Comparison of ENCODE assay signal across 11 mouse cellular contexts in the genomic region with DNA sequence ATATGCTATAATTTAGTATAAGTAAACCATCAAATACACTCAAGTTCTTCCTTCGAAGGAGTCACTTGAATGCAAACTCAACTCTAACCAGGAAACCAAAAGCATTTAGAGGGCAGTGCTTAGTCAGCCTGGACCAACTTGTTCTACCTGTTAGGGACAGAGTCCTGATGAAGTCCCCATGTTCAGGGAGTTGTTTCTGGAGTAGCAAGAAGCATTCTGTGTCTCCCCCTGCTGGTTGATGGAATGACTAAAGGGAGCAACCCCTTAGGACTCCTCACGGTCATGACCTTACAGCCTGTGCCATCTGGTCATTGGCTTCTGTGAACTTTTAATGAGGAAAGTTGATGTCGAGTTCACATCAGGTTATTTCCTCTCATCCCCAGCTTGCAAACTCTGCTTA.
DNase-seq lines count a peak whose midpoint lies in the region; ATAC-seq and TF ChIP-seq lines count a peak whose summit lies in the region.
"Had no signal": no experiment of that assay in that cellular context is flagged by ENCODE, and none has a peak within 500 bp of the region (broad histone marks: within the 10 kb centered on the region; RNA-seq: fewer than 3 reads in every experiment).

No protein-coding gene starts in this region.

- 33% methylated on average over 3 of the region's 3 CpGs for WGBS in lung, embryonic 14.5 days
- WGBS in lung, adult 2 months = 26% methylated on average over 3 of the region's 3 CpGs
- 25% methylated on average over 3 of the region's 3 CpGs for WGBS in limb, embryonic 14.5 days

- no peaks in the 10 kb centered on the region for H3K9me3 ChIP-seq in lung, embryonic 14.5 days (ENCODE audit: low read depth, low read length)
- H3K9me3 ChIP-seq in limb, embryonic 14.5 days (ENCODE audit: control insufficient read depth, low read length) = no peaks in the 10 kb centered on the region
- H3K9me3 ChIP-seq: heart, embryonic 15.5 days; midbrain, embryonic 12.5 days had no signal

- H3K36me3 ChIP-seq in lung, embryonic 14.5 days (ENCODE audit: insufficient read depth) = no peaks in the 10 kb centered on the region
- H3K36me3 ChIP-seq in limb, embryonic 14.5 days (ENCODE audit: control insufficient read depth, insufficient read depth, low read length) = no peaks in the 10 kb centered on the region
- H3K36me3 ChIP-seq: G1E; heart, embryonic 15.5 days; midbrain, embryonic 12.5 days had no signal

- ATAC-seq in lung, embryonic 14.5 days (ENCODE audit: insufficient read depth) = no peak
- no peak for ATAC-seq in limb, embryonic 14.5 days (ENCODE audit: low FRiP score, low read depth)

- no peak overlapping the region for H3K4me2 ChIP-seq in lung, embryonic 14.5 days
- H3K4me2 ChIP-seq in limb, embryonic 14.5 days (replicated peaks; ENCODE audit: low read depth, low read length, severe bottlenecking) = no peak overlapping the region
- H3K4me2 ChIP-seq: heart, embryonic 15.5 days; midbrain, embryonic 12.5 days had no signal

- no peak overlapping the region for H3K27ac ChIP-seq in lung, embryonic 14.5 days (ENCODE audit: low read depth)
- H3K27ac ChIP-seq in limb, embryonic 14.5 days (replicated peaks; ENCODE audit: low read depth, low read length) = no peak overlapping the region
- H3K27ac ChIP-seq: heart, embryonic 15.5 days; midbrain, embryonic 12.5 days had no signal

- no peaks in the 10 kb centered on the region for H3K27me3 ChIP-seq in lung, embryonic 14.5 days (ENCODE audit: insufficient read depth, low read length)
- no peaks in the 10 kb centered on the region for H3K27me3 ChIP-seq in limb, embryonic 14.5 days (ENCODE audit: control insufficient read depth, insufficient read depth, low read length)
- H3K27me3 ChIP-seq: heart, embryonic 15.5 days; midbrain, embryonic 12.5 days had no signal

- peak; percentile 56 to 71 for DNase-seq in cerebellum, postnatal 14 days
- no peak for DNase-seq in cerebellum, adult 11 months
- DNase-seq in lung, embryonic 14.5 days = peak; percentile 68
- no peak for DNase-seq in lung, adult 2 months
- peak; percentile 4 for DNase-seq in c-Kit-positive CD71-positive TER-119-negative erythroid progenitor cells, embryonic 14.5 days (ENCODE audit: low read depth)
- DNase-seq in limb, embryonic 14.5 days (ENCODE audit: low spot score) = peak; percentile 52
- peak; percentile 76 to 82 for DNase-seq in spleen, postnatal 36 days (ENCODE audit: low spot score in 2 of 2)
- DNase-seq in cerebellum, adult 9-11 months = no peak

- no peak overlapping the region for H3K4me3 ChIP-seq in lung, embryonic 14.5 days (ENCODE audit: low read depth, low read length)
- H3K4me3 ChIP-seq in lung, adult 2 months (replicated peaks; ENCODE audit: extremely low read depth, low read depth, low read length) = no peak overlapping the region
- H3K4me3 ChIP-seq in limb, embryonic 14.5 days (replicated peaks; ENCODE audit: low read length) = no peak overlapping the region
- H3K4me3 ChIP-seq: heart, embryonic 15.5 days; midbrain, embryonic 12.5 days had no signal

- no peak overlapping the region for H3K9ac ChIP-seq in lung, embryonic 14.5 days
- no peak overlapping the region for H3K9ac ChIP-seq in limb, embryonic 14.5 days (ENCODE audit: low read depth, low read length, severe bottlenecking)
- H3K9ac ChIP-seq: heart, embryonic 15.5 days; midbrain, embryonic 12.5 days had no signal

- TF ChIP-seq POLR2A in lung, adult 2 months (IDR thresholded peaks at IDR 0.05; ENCODE audit: borderline replicate concordance, extremely low read depth, low read depth, low read length) = no peak
- no peak for TF ChIP-seq POLR2A in limb, embryonic 14.5 days (IDR thresholded peaks at IDR 0.05; ENCODE audit: borderline replicate concordance, extremely low read depth, insufficient read depth, insufficient read length)

- peak; percentile 57 for TF ChIP-seq CTCF in lung, embryonic 14.5 days (IDR thresholded peaks at IDR 0.05; ENCODE audit: low read depth)
- TF ChIP-seq CTCF in lung, adult 2 months (IDR thresholded peaks at IDR 0.05; ENCODE audit: insufficient read depth, low read length) = no peak

- no peaks in the 10 kb centered on the region for H3K4me1 ChIP-seq in lung, embryonic 14.5 days (ENCODE audit: insufficient read depth)
- no peaks in the 10 kb centered on the region for H3K4me1 ChIP-seq in lung, adult 2 months (ENCODE audit: control insufficient read depth, insufficient read depth, low read length)
- H3K4me1 ChIP-seq in limb, embryonic 14.5 days (ENCODE audit: control insufficient read depth, insufficient read depth, low read length) = no peaks in the 10 kb centered on the region
- H3K4me1 ChIP-seq: heart, embryonic 15.5 days; midbrain, embryonic 12.5 days had no signal

Comparison
In these comparisons a context has a peak if more than half of its experiments do, and no peak if none do; other contexts are left out.
1. DNase-seq: peak in cerebellum, postnatal 14 days (2 of 2), lung, embryonic 14.5 days (single experiment), c-Kit-positive CD71-positive TER-119-negative erythroid progenitor cells, embryonic 14.5 days (single experiment), limb, embryonic 14.5 days (single experiment) and spleen, postnatal 36 days (2 of 2); none in cerebellum, adult 11 months (single experiment), lung, adult 2 months (single experiment) and cerebellum, adult 9-11 months (single experiment).